Comparison of ENCODE assay signal across 9 mouse cellular contexts in the genomic region with DNA sequence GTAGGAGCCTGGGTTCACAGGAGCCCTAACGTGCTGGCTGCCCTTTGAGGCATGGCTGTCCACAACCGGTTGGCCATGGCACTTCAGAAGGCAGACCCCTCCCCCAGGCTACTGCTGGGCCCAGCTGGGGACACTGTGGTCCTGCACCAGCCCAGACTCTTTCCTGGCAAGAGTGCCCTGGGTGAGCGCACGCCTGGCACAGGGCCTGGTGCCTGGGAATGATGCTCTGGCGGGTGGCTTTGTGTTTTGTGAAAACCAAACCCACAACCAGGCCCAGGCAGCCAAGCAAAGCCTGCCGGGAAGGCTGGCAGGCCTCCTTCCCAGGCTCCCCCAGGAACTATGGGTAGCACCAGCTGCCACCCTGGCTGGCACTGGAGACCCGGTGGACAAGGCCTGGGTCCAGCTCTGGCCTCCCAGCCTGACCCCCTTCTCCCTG.
DNase-seq lines count a peak whose midpoint lies in the region; ATAC-seq and TF ChIP-seq lines count a peak whose summit lies in the region.
"Had no signal": no experiment of that assay in that cellular context is flagged by ENCODE, and none has a peak within 500 bp of the region (broad histone marks: within the 10 kb centered on the region; RNA-seq: fewer than 3 reads in every experiment).

No protein-coding gene starts in this region.

- H3K4me2 ChIP-seq in heart, embryonic 12.5 days = no peak overlapping the region
- no peak overlapping the region for H3K4me2 ChIP-seq in midbrain, embryonic 15.5 days

- ATAC-seq in heart, embryonic 12.5 days (ENCODE audit: insufficient number of reproducible peaks, low FRiP score) = no peak; the same call in 1 of the 2 replicates
- ATAC-seq in midbrain, embryonic 15.5 days (replicated peaks) = peak; percentile 76
- ATAC-seq in erythroblast, adult 5-6 weeks (replicated peaks; ENCODE audit: low FRiP score, poor library complexity, severe bottlenecking) = no peak

- H3K27ac ChIP-seq in heart, embryonic 12.5 days (ENCODE audit: poor library complexity, severe bottlenecking) = no peak overlapping the region
- H3K27ac ChIP-seq in layer of hippocampus, adult 2 months = peak overlapping the region; percentile 89
- peak overlapping the region; percentile 80 for H3K27ac ChIP-seq in midbrain, embryonic 15.5 days
- H3K27ac ChIP-seq: liver, embryonic 14.5 days had no signal

- H3K27me3 ChIP-seq in heart, embryonic 12.5 days (replicated peaks) = peaks cover 48% of the 10 kb centered on the region
- H3K27me3 ChIP-seq in midbrain, embryonic 15.5 days (replicated peaks) = no peaks in the 10 kb centered on the region

- H3K36me3 ChIP-seq in heart, embryonic 12.5 days = no peaks in the 10 kb centered on the region
- no peaks in the 10 kb centered on the region for H3K36me3 ChIP-seq in midbrain, embryonic 15.5 days (replicated peaks)

- H3K4me1 ChIP-seq in heart, embryonic 12.5 days (replicated peaks) = peaks cover 16% of the 10 kb centered on the region
- H3K4me1 ChIP-seq in midbrain, embryonic 15.5 days = peaks cover 29% of the 10 kb centered on the region

- WGBS in heart, embryonic 12.5 days = 68% methylated on average over 7 of the region's 7 CpGs
- WGBS in midbrain, embryonic 15.5 days = 46% methylated on average over 7 of the region's 7 CpGs

- H3K4me3 ChIP-seq in heart, embryonic 12.5 days = no peak overlapping the region
- H3K4me3 ChIP-seq in layer of hippocampus, adult 2 months = peak overlapping the region; percentile 36; the same call in 1 of the 2 replicates
- H3K4me3 ChIP-seq in midbrain, embryonic 15.5 days = no peak overlapping the region

- no peak for TF ChIP-seq CTCF in layer of hippocampus, adult 2 months (conservative IDR thresholded peaks at IDR 0.05)

- DNase-seq in heart, adult 11 months = peak; percentile 90
- peak; percentile 83 for DNase-seq in cerebellum, adult 8-10 months
- DNase-seq in gastrocnemius, adult 8-10 months (ENCODE audit: low spot score in 2 of 2) = peak; percentile 39 to 45
- DNase-seq in layer of hippocampus, adult 2 months (ENCODE audit: low spot score in 2 of 2) = peak; percentile 90 to 91
- no peak for DNase-seq in adrenal gland, postnatal 4 days (ENCODE audit: low spot score in 2 of 2)

- no peak overlapping the region for H3K9ac ChIP-seq in heart, embryonic 12.5 days
- H3K9ac ChIP-seq in midbrain, embryonic 15.5 days = no peak overlapping the region
- H3K9ac ChIP-seq: liver, embryonic 14.5 days had no signal

- peaks cover 8% of the 10 kb centered on the region; the same call in 1 of the 2 replicates for H3K9me3 ChIP-seq in heart, embryonic 12.5 days (replicated peaks)
- no peaks in the 10 kb centered on the region for H3K9me3 ChIP-seq in midbrain, embryonic 15.5 days

Comparison
In these comparisons a context has a peak if more than half of its experiments do, and no peak if none do; other contexts are left out.
1. DNase-seq: peak in heart, adult 11 months (single experiment), cerebellum, adult 8-10 months (single experiment), gastrocnemius, adult 8-10 months (2 of 2) and layer of hippocampus, adult 2 months (2 of 2); none in adrenal gland, postnatal 4 days (0 of 2).